Mouse (Mus musculus) Patski (cell line): ENCODE data around the gene Swt1. TPM values are rescaled to one million over a fixed set of nuclear protein-coding genes. Genes with fewer than 3 reads are reported as not detected.

Source experiments
- ATAC-seq: fragments of 100-300 bp; one replicate; pipeline ENCODE4 v1.8.0; 2021
- CTCF ChIA-PET: fragments of 350-600 bp; sonication (Branson Sonifier 250); formaldehyde crosslinking; loops from one replicate; lab custom pipeline; 2022; ENCODE audit warnings: inconsistent platforms; lab: Charles Lee
- POLR2A ChIA-PET: fragments of 350-600 bp; sonication (Branson Sonifier 250); formaldehyde crosslinking; loops from one replicate; lab custom pipeline; 2022; ENCODE audit warnings: antibody characterized with exemption, inconsistent platforms; lab: Charles Lee
- DNase-seq: peaks from one replicate; pipeline ENCODE4 v3.0.0-alpha.2; 2011; ENCODE audit warnings: low read depth, low spot score
- H3K27me3 ChIP-seq: fragments of 371-371 bp; one replicate; pipeline ENCODE4 v1.5.1; 2021
- CTCF ChIP-seq: fragments of 100-300 bp; IDR thresholded peaks from one replicate; pipeline ENCODE4 v1.5.1; 2021
- in situ Hi-C: fragments of 300-500 bp; cut with MboI; formaldehyde crosslinking; loops from 3 replicates; pipeline ENCODE4 v1.11.1; 2018; ENCODE audit warnings: low pct_unique_long_range_greater_than_20kb, mixed read lengths
- polyA plus RNA-seq: library from polyadenylated mRNA; unstranded; gene quantifications from one replicate; pipeline ENCODE4 v1.2.3, GENCODE M21; 2021

Gene Swt1
- polyA plus RNA-seq, 1 experiment from 2014 or later: 23.2 TPM

DNA sequence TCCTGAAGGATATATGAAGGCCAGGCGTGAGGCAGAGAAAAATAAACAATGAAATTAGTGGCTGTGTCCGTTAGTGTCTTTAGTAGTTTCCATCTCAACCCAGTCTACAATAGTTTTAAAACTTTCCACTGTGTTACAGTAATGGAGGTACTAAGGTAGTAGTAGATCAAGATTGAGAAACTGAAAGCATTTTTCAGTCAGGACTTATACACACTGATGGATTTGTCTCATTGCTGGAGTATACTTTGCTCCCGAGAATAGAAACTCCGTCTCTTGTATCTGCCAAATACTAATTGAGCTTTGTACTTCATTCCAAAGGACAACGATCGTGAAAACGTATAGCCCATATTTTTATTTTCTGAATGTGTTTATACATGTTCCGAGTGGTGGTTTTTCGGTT is 1.1 kb upstream of the Swt1 start:
- ATAC-seq: no peak
- in situ Hi-C loops: no loop called here
- H3K27me3 ChIP-seq: no peaks in the 10 kb centered on the region
- ChIA-PET CTCF (no interaction called here), POLR2A (interaction anchor here (0.6 kb wide), 1 partner anchor 40 kb away, joined by 5 read pairs; no protein-coding TSS in a partner anchor)
- no peak for TF ChIP-seq CTCF
- no peak for DNase-seq

- DNase-seq (no peak), ATAC-seq (peak; percentile 50)
- H3K27me3 ChIP-seq: no peaks in the 10 kb centered on the region
- TF ChIP-seq CTCF: no peak
- in situ Hi-C loops: no loop called here
- CTCF ChIA-PET: interaction anchor here (1.5 kb wide), 1 partner anchor 30 kb away, joined by 3 read pairs; no protein-coding TSS in a partner anchor
- POLR2A ChIA-PET: interaction anchor here (0.8 kb wide), 1 partner anchor 11 kb away, joined by 3 read pairs; no protein-coding TSS in a partner anchor
Measured at GRCm38 (mm10) chr1:151427888-151428262, 380 bp downstream of the Swt1 start.

DNA sequence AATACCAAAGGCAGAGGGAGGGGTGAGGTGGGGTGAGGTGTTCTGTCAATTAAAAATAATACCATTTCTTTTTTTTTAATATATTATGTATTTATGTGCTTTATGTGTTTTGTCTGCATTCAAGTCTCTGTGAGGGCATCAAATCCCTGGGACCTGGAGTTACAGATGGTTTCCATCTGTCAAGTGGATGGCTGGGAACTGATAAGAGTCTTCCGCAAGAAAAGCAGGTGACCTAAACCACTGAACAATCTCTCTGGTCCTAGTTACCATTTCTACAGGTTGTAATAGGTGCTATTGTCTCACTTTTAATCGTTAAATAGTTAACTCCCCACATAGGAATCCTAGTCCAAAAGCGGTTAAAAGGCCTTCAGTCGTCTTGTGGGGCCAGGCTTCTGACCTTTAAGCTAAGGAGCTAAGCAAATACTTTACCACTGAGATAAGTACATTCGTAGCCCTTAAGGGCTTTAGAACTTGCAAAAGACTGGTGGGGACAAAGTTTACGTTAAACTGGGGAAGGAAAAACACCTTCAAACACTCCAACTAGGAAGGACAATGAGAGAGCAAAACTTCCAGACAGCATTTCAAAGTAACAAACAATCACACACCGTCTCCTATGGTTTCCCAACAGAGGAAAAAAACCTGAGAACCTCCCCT is 1.2 kb downstream of the Swt1 start:
- no peak for DNase-seq
- POLR2A ChIA-PET: no interaction called here
- in situ Hi-C loops: no loop called here
- CTCF ChIA-PET: interaction anchor here (1.5 kb wide), 1 partner anchor 30 kb away, joined by 3 read pairs; no protein-coding TSS in a partner anchor
- TF ChIP-seq CTCF: no peak
- no peaks in the 10 kb centered on the region for H3K27me3 ChIP-seq
- ATAC-seq: no peak

DNA sequence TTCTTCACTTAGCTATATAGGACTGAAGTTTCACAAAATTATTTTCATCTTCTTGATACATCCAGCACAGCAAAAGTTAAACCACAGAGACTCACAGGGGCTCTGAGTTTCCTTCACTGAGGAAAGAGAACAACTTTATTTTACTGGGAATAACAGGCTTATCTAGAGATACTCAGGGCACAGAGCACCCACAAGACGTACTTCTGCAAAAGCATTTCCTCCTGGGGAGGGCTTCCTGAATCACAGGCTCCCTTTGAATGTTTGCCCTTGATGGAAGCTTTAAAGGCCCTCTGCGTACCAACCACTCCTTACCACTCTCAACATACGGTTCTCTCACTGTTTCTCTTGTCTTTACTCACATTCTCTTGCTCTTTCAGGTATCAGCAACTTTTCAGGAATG is 6.1 kb downstream of the Swt1 start:
- ChIA-PET CTCF (no interaction called here), POLR2A (no interaction called here)
- ATAC-seq (no peak), DNase-seq (no peak)
- H3K27me3 ChIP-seq: no peaks in the 10 kb centered on the region
- TF ChIP-seq CTCF: no peak
- in situ Hi-C loops: loop anchor here (25.0 kb wide), 2 partner anchors 635 to 985 kb away; no protein-coding TSS in a partner anchor

DNA sequence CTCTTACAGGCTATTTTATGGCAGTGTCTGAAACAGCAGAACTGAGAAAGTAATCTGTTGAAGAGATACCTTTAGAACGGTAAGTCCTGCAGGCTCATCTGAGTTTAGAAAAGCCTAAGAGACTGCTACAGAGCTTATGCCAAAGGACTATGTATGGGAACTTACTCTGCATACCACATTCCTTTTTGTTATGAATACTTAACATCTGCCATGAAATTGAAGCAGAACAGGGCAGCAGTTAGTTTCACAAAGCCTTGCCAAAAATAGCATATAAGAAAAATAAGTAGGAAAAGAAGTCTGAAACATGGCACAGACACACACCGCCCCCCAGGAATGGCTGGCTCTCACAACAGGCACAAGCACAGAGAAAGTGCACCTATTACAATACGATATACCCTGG is 18.4 kb downstream of the Swt1 start:
- in situ Hi-C loops: loop anchor here (25.0 kb wide), 2 partner anchors 623 to 973 kb away; no protein-coding TSS in a partner anchor
- no peak for DNase-seq
- H3K27me3 ChIP-seq: no peaks in the 10 kb centered on the region
- no peak for TF ChIP-seq CTCF
- ChIA-PET CTCF (no interaction called here), POLR2A (no interaction called here)
- ATAC-seq: no peak

- CTCF ChIA-PET: interaction anchor here (0.9 to 3.0 kb wide), 6 partner anchors 30 to 355 kb away, joined by 3 to 14 read pairs (median 4); no protein-coding TSS in a partner anchor
- no peak for ATAC-seq
- DNase-seq: no peak
- POLR2A ChIA-PET: no interaction called here
- in situ Hi-C loops: loop anchor here (25.0 kb wide), 1 partner anchor 828 kb away; no protein-coding TSS in a partner anchor
- TF ChIP-seq CTCF: peak; percentile 67
- H3K27me3 ChIP-seq: no peaks in the 10 kb centered on the region
Measured at GRCm38 (mm10) chr1:151390029-151390428, 38.2 kb downstream of the Swt1 start.

DNA sequence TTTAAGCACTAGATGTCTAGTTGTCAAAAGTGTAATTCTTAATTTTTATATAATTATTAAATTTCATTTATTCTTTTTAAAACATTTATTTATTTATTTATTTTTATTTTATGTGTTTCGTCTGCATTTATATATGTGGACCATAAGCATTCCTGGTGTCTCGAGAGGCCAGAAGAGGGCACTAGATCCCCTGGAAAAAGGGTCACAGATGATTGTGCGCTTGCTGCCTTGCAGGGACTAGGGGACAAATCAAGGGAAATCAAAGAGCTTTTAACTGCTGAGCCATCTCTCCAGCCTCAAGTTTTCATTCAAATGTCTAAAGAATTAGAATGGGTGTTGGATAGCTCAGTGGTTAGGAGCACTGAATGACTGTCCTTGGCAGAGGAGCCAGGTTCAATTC is 50.9 kb downstream of the Swt1 start:
- no peaks in the 10 kb centered on the region for H3K27me3 ChIP-seq
- in situ Hi-C loops: loop anchor here (25.0 kb wide), 1 partner anchor 815 kb away; no protein-coding TSS in a partner anchor
- TF ChIP-seq CTCF: no peak
- DNase-seq: no peak
- ChIA-PET CTCF (no interaction called here), POLR2A (no interaction called here)
- ATAC-seq: no peak

GRCm38 (mm10) chr1:151372823-151373222 is 55.4 kb downstream of the Swt1 start:
- TF ChIP-seq CTCF: no peak
- CTCF ChIA-PET: no interaction called here
- H3K27me3 ChIP-seq: no peaks in the 10 kb centered on the region
- DNase-seq: no peak
- in situ Hi-C loops: no loop called here
- ATAC-seq: no peak
- POLR2A ChIA-PET: no interaction called here

GRCm38 (mm10) chr1:151371543-151371942 is 56.7 kb downstream of the Swt1 start:
- in situ Hi-C loops: no loop called here
- ChIA-PET CTCF (interaction anchor here (1.1 to 1.2 kb wide), 2 partner anchors 13 to 17 kb away, joined by 3 to 4 read pairs; no protein-coding TSS in a partner anchor), POLR2A (no interaction called here)
- peak; percentile 23 for ATAC-seq
- no peak for TF ChIP-seq CTCF
- H3K27me3 ChIP-seq: no peaks in the 10 kb centered on the region
- DNase-seq: no peak

DNA sequence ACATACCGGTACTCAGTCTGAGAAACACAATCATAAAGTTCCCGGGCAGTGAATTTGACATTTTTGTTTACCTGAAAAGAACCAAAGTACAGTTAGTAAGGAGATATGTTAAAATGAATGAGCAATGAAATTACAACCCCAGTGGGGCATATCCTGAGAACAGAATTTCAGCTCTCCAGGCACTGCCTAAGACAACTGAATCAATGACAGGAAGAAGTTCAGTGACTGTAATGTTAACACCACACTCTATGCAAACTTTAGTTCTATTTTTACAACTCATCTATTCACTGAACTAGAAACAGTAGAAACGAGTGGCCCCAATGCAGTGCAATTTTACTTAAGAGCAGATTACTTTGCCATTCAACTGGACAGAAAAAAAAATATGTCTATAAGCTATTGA is 57.7 kb downstream of the Swt1 start:
- no peaks in the 10 kb centered on the region for H3K27me3 ChIP-seq
- ChIA-PET POLR2A (interaction anchor here (0.6 to 0.8 kb wide), 2 partner anchors 229 to 335 kb away, joined by 3 to 4 read pairs; no protein-coding TSS in a partner anchor), CTCF (interaction anchor here (1.1 kb wide), 1 partner anchor 13 kb away, joined by 3 read pairs; no protein-coding TSS in a partner anchor)
- ATAC-seq (no peak), DNase-seq (no peak)
- TF ChIP-seq CTCF: no peak
- in situ Hi-C loops: no loop called here

- no peaks in the 10 kb centered on the region for H3K27me3 ChIP-seq
- no peak for TF ChIP-seq CTCF
- ChIA-PET CTCF (no interaction called here), POLR2A (interaction anchor here (1.0 kb wide), 1 partner anchor 13 kb away, joined by 8 read pairs; no protein-coding TSS in a partner anchor)
- no peak for DNase-seq
- ATAC-seq: no peak
- in situ Hi-C loops: no loop called here
Measured at GRCm38 (mm10) chr1:151368444-151368843, 59.8 kb downstream of the Swt1 start.
